Mouse (Mus musculus) G1E (cell line): ENCODE measurements around the gene Tspo2.

ENCODE experiments used
- CTCF ChIP-seq: IDR thresholded peaks from 2 replicates; pipeline ENCODE4 v1.5.1; 2012; ENCODE audit warnings: low read depth, low read length, inconsistent platforms, mixed read lengths
- GATA1 ChIP-seq: IDR thresholded peaks from 2 replicates; pipeline ENCODE4 v1.6.1; 2012; ENCODE audit warnings: borderline replicate concordance, low read length, inconsistent platforms, mixed read lengths
- POLR2AphosphoS5 ChIP-seq: IDR thresholded peaks from 2 replicates; pipeline ENCODE4 v1.6.1; 2012; ENCODE audit warnings: low read depth, low read length, inconsistent platforms; ENCODE audit not compliant: insufficient replicate concordance

GRCm38 (mm10) chr17:48453489-48453888 lies 2.2 kb upstream of the Tspo2 start:
- TF ChIP-seq CTCF (no peak), POLR2AphosphoS5 (no peak), GATA1 (no peak)
